Mouse (Mus musculus): ENCODE measurements around the gene A530016L24Rik.

The A530016L24Rik gene

GRCm38 (mm10) chr12:112503003-112503771, 13.9 kb downstream of the A530016L24Rik start:
- DNase-seq (ENCODE audit: low spot score in 2 of 2): no peak

DNA sequence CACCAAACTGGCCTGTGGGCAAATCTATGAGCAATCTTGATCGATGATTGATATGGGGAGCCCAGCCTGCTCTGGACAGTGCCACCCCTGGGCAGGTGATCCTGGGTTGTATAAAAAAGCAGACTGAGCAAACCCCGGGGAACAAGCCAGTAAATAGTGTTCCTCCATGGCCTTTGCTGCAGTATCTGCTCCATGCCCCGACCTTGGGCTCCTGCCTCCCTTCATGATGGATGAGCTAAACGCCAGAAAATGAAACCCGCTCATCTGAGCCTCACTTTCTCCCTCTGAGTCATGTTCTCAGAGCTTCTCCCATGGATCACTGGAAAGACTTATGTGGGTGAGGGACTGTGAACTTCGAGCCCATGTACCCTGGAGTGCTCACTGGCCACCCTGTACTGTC, 17.0 kb downstream of the A530016L24Rik start:
- no peak for DNase-seq (ENCODE audit: low spot score in 2 of 2)

GRCm38 (mm10) chr12:112507264-112507663, 18.0 kb downstream of the A530016L24Rik start:
- peak; percentile 74 to 86 for DNase-seq (ENCODE audit: low spot score in 2 of 2)

DNA sequence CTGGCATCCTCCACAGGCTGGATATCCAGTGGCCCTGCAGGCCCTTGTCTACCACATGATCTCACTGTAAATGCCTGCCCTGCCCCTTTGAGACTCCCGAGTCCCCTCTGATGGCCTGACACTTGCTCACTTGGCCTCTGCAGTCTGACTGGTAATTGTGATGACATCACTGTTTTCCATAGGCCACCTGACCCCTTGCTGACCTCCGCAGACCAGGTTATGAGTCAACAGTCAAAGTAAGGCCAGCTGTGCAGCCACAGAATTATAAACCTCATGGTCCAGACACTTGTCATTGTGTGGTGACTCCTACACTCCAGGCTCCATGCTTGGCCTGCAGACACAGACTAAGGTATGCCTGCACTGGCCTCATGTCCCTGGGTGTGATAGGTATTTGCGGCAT, 18.7 kb downstream of the A530016L24Rik start:
- no peak for DNase-seq (ENCODE audit: low spot score in 2 of 2)

GRCm38 (mm10) chr12:112510365-112510732, 21.1 kb downstream of the A530016L24Rik start:
- no peak for DNase-seq (ENCODE audit: low spot score in 2 of 2)

GRCm38 (mm10) chr12:112510733-112511372, 21.6 kb downstream of the A530016L24Rik start:
- DNase-seq (ENCODE audit: low spot score in 2 of 2): peak; percentile 80 to 85

DNA sequence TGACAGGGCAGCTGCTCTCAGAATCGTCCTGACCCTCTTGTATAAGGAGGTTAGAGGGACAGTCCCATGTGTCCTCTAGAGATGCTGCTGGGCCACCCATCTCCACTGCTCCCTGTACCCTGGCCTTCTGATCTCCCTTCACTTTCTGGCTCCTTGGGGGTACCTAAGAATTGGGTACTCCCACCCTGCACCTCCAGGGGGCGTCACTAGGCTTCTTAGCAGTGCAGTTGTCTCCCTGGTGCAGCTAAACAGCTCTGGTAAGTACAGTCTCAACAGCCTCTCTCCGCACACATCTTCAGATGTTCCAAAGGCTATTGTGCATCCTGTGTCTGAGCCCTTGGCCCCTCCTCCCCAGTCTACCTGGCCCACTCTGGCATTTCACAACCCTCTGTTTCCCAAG, 25.6 kb downstream of the A530016L24Rik start:
- no peak for DNase-seq (ENCODE audit: low spot score in 2 of 2)

- peak in 1 of 2 experiments; percentile 28 for DNase-seq (ENCODE audit: low spot score in 2 of 2)
Measured at GRCm38 (mm10) chr12:112516697-112517337, 27.6 kb downstream of the A530016L24Rik start, which contains the start of gene Tmem179. Gene Tmem179 (minus strand): TSS chr12:112516747.

DNA sequence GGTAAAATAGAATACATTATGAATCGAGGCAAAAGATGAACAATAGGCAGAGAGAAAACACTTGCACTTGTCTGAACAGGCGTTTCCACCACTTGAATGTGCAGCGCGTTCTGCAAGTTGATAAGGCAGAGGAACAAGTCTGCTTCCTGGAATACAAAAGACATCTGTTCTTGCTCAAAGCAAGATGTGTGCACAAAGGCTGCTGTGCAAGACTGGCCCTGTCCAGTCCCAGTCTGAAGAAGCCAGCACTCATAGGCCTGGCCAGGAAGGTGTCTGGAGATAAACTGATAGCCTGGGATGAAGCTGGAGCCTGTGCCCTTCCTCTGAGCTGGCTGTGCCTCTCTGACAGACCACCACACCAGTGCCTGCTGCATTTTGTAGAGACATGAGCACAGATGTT, 28.9 kb downstream of the A530016L24Rik start:
- DNase-seq (ENCODE audit: low spot score in 2 of 2): no peak

- no peak for DNase-seq (ENCODE audit: low spot score in 2 of 2)
Measured at GRCm38 (mm10) chr12:112533758-112534157, 44.5 kb downstream of the A530016L24Rik start.

GRCm38 (mm10) chr12:112537233-112537632, 48.0 kb downstream of the A530016L24Rik start:
- no peak for DNase-seq (ENCODE audit: low spot score in 2 of 2)

DNA sequence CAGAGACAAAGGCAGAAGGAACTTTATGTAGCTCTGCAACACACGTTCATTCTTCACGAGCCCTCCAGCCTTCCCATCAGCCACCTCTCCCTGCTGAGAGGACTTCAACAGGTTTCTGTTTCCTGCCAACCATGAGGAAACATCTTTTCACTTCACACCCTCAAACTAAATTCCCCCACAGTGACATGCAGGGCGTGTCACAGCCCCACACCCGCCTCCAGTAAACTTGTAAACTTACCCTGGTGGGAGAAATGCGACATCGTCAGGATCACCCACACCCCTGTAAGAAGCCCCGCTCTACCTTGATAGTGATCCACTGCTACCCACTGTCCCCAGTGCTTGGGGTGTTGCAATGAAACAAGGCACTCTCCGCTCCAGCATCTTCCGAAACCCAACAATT, 49.1 kb downstream of the A530016L24Rik start:
- DNase-seq (ENCODE audit: low spot score in 2 of 2): no peak

DNA sequence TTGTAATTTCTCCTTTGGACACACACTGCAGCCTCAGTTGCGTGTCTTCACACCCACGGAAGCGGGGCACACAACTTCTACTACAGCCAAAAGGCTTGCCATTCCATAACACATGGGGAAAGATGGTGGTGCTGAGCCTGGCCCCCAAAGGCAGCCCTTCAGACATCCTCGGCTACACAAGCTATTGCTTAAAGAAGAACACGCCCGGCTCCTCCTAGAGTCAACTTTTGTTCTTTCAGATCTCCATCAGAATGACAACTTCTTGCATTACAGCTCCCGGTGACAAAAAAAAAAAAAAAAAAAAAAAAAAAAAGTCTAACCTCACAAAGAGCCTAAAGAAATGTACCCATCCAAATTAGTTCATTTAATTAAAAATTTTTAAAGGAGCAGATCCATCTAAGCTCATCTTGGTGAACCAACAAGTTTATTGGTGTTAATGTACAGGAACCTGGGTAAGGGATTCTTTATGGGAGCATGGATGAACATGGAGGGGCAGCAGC, 50.3 kb downstream of the A530016L24Rik start:
- no peak for DNase-seq (ENCODE audit: low spot score in 2 of 2)

- no peak for DNase-seq (ENCODE audit: low spot score in 2 of 2)
Measured at GRCm38 (mm10) chr12:112540321-112540720, 51.1 kb downstream of the A530016L24Rik start.

DNA sequence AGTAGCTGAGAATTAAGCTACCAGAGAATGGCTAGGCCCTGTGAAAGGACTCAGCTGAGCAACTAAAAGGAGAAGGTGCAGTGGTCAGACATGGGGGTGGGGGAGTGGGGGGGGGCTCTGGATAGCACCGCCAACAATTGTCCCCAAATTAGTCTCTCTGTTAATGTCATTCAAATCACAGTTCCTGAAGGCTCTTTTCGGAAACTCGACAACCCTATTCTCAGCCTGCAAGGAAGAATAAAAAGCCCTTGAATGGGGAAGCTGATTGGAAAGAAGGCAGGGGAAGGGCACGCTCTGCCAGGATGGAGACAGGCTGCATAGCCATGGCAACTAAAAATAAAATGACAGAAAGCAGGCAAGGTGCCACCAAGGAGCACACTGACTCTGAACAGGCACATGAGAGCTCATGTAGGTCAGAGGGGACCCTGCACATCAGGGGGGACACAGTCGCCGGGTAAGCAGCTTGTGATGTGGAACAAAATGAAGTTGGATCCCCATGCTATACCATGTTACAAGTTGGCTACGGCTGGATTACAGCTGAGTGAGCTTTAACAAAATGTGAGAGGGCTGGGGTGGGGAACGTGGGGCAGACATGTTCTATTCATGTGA, 52.3 kb downstream of the A530016L24Rik start:
- peak; percentile 74 for DNase-seq (ENCODE audit: low spot score in 2 of 2)

GRCm38 (mm10) chr12:112542257-112542919, 53.1 kb downstream of the A530016L24Rik start:
- DNase-seq (ENCODE audit: low spot score in 2 of 2): no peak

DNA sequence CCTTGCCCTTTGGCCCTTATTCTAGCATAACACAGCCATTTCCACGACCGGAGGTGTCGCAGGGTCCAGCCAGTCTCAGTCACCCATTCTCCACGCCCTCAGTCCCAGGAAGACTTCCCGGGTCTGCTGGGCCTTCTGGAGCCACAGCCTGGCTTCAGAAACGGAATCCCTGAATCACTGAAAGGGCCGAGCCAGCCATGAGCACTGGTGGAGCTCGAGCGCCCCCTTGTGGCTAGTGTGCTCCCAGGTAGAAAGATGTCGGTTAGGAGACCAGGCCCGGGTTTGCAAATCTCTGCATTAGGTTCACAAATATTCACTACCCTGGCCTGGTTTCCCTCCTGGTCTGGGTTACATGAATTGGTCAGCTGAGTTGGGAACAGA, 53.7 kb downstream of the A530016L24Rik start:
- peak; percentile 92 to 96 for DNase-seq (ENCODE audit: low spot score in 2 of 2)

DNA sequence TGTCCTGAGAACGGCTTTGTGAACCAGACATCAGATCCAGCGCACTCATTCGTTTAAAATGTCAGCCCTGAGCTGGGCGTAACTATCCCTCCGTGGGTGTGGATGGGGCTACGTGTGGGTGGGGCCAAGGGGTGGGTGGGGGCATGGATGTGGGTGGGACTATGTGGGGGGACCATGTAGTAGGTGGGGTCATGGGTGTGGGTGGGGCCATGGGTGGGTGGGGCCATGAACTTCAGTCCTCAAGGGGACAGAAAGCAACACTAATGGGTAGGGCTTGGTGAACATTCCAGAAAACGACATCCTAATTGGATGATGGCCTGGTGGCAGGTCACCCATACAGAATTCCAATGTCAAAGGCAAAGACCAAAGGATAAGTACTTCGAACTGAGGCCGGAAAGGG, 54.7 kb downstream of the A530016L24Rik start:
- DNase-seq (ENCODE audit: low spot score in 2 of 2): no peak

DNA sequence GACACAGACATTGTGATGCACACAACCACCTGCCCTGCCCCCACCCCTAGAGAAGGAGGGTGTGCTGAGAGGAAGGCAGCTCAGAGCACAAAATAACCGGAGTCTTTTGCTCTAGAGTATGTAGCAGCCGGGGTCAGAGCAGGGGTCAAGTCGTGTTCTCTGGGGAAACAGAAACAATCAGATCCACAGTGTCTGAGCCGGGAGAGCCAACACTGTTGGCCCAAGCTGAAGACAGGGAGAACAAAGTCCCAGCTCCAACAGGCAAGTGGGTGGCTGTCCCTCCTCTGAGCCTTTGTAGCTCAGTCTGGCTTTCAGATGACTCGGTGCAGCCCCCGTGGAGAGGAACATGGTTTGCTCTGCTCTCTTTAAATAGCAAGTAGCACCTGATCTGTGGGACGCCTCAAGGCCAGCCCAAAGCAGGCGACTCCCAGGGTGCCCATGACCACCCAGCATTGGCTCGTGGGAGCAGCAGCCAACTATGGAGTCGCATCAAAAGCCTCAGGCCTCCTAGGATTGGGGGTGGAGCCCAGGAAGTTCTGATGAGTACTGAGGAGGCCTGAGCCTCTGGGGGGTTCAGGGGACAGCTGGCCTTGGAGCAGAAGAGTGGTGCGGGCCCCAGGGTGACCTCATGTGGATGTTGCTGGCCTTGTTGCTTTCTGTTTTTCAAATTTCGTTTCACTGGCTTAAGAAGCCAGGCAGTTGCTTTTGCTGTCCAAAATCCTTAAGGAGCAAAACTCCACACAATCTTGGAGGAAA, 55.9 kb downstream of the A530016L24Rik start:
- no peak for DNase-seq (ENCODE audit: low spot score in 2 of 2)

GRCm38 (mm10) chr12:112546110-112546509, 56.9 kb downstream of the A530016L24Rik start:
- no peak for DNase-seq (ENCODE audit: low spot score in 2 of 2)

DNA sequence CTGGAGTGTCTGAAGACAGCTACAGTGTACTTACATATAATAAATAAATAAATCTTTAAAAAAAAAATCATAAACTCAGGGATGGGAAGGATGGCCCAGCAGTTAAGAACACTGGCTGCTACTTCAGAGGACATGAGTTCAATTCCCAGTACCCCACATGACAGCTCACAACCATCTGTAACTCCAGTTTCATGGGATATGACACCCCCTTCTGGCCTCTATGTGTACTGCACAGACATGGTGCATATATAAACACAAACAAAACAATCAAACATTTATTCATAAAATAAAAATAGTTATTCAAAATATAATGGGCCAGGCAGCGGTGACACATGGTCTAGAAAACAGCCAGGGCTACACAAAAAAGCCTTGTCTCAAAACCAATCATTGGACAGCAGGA, 60.0 kb downstream of the A530016L24Rik start:
- DNase-seq (ENCODE audit: low spot score in 2 of 2): no peak
